Mouse (Mus musculus) cerebellum, adult 18-20 months (tissue): ENCODE data around the gene 2410002F23Rik.
A peak's percentile ranks its signal among the peaks of the same experiment; 100 is the strongest.
"Not testable (repeated sequence)": the region's sequence is repeated elsewhere in the genome, so short reads cannot be mapped to it uniquely, and the experiment has no call there.

Experiments
- DNase-seq, 2 experiments: peaks; one replicate each; pipeline ENCODE4 v3.0.0; 2021

Gene 2410002F23Rik

DNA sequence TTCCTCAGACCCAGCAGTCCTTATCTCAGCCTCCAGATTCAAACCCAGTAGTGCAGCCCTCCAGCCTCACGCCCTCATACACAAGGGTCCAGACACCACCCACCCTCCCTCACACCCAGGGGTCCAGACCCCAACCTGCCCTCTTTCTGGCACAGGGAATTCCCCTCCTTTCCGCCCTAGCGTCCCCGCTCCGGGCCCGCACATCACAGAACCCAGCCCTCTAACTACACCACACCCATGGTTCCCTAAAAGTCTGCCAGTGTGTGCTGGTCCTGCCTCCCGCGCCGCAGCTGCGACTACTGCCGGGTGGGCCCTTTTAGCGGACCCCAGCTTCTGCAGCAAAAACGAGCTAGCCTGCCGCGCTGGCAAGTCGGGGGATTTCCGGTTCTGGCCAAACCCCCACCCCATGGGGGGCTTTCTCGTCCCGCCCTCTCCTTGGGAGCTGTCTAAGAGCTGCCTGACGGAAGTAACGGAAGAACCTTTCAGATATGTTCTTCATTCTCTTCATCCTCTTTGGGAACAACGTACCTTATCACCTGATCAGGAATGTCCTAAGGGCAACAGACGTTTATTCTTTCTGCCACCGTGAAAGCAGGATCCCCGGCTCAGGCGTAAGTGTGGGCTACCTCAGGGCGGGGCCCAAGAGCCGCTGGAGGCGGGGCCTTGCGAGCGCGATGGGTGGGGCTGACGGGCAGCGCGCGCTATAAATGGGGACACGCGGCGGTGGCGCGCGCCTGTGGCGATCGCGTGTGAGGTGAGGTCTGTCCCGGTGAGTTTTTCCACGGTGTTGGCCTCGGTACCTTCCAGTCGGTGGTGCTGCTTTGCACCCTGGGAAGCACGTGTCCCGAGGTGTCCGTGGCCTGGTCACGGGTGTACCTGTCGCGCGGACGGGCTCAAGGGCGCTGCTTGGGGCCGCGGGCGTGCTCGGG lies at the start of gene 2410002F23Rik, which contains the start of gene 1700028J19Rik:
Gene 2410002F23Rik (plus strand): TSS at position 668 of the 929 bp plus-strand sequence.
Gene 1700028J19Rik (minus strand): TSS at position 641 of the 929 bp plus-strand sequence.
- DNase-seq: peak; percentile 87 to 95

DNA sequence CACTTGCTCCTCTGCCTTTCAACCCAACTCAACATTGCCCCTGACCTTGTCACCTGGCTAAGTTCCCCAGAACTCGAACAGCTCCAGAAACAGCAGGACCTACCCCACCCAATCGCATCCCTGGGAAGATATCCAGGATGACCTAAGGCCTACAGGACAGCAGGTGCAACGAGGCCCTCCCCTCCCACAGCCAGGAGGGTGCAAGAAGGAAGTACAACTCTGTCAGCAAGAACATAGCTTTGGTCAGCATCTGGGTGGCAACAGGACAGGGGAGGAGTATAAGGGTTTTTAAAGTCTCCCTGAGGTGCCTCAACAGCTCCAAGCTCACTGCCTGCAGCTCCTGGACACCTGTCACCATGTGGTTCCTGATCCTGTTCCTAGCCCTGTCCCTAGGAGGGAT lies 48.6 kb upstream of the 2410002F23Rik start, which contains the start of gene Klk1b3:
Gene Klk1b3 (plus strand): TSS at position 301 of the 400 bp plus-strand sequence.
- no peak for DNase-seq

DNA sequence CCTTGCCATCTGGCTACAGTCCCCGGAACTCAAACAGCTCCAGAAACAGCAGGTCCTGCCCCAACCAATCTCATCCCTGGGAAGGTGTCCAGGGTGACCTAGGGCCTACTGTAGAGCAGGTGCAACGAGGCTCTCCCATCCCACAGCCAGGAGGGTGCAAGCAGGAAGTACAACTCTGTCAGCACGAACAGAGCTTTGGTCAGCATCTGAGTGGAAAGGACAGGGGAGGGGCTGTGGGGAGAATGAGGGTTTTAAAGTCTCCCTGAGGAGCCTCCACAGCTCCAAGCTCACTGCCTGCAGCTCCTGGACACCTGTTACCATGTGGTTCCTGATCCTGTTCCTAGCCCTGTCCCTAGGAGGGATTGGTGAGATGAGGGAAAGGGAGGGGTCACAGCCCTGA lies 39.4 kb upstream of the 2410002F23Rik start, which contains the start of gene Klk1b4:
Gene Klk1b4 (plus strand): TSS at position 301 of the 400 bp plus-strand sequence.
- DNase-seq: not testable (repeated sequence)

DNA sequence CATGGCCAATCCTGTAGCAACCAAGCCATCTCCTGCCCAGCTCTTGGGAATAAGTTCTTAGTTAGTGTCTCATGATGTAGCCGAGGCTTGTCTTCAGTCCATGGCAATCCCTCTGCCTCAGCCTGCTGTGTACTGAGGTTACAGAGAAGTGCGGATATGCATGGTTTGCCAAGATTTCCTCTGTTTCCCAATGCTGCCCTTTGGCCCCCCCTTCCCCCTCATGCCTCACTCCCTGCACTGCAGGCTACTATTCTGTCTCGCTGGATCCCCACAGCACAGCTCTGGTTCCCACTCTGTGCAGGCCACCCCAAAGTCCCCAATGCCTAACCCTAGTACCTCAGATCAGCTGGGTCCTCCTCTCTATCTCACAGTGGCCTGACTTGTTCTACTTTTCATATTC lies 38.2 kb upstream of the 2410002F23Rik start:
- no peak for DNase-seq

DNA sequence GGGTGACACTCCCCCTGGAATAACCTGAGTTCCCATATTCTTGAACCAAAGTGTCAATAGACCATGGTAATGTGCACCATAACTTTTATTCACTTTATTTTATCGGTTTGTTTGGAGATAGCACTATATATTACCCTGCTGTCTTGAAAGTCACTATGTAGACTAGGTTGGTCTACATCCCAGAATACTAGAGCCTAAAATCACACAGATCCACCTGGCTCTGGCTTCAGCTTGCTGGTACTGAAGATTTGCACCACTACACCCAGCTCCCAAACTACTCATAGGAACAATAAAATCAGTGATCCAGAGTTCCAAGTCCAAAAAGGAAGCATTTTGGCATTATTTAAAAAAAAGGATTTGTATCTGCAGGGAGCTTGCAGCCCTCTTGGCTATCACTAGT lies 30.9 kb upstream of the 2410002F23Rik start, which contains the start of gene Klk1b5:
Gene Klk1b5 (plus strand): TSS at position 301 of the 400 bp plus-strand sequence.
- DNase-seq: no peak

DNA sequence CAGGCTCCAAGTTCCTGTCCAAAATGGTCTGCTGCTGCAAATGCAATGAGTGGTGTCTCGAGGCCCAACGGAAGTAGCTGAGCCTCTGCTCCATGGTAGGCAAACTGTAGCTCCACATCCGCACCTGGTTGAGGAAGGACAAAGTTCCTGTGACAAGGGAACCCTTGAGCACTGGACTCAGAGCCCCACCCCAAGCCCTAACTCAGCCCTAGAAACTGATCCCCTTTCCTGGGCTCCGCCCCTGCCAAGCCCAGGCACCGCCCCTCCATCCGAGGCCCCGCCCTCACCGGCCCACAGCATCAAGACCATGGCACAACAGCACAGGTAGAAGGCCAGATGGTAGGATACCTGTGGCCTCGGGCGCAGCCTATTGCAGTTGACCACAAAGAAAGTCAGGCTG lies 24.9 kb upstream of the 2410002F23Rik start:
- DNase-seq: not testable (repeated sequence)

DNA sequence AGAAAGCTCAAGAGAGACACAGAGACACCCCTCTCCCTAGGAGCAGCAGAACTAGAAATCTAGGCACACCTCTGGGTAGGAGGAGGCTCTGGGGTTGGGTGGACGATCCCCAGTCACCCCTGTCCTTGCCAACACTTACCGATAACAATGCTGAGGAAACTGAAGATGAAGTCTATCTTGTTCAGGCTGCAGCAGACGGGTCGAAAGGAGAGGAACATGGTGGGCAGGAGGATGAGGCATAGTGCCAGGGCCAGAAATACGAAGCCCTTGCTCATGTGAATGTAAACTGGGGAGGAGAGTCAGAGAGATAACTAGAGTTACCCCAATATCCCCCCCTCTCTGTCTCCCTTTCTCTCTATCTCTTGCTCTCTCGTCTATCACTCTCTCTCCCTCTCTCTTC lies 24.2 kb upstream of the 2410002F23Rik start:
- not testable (repeated sequence) for DNase-seq

DNA sequence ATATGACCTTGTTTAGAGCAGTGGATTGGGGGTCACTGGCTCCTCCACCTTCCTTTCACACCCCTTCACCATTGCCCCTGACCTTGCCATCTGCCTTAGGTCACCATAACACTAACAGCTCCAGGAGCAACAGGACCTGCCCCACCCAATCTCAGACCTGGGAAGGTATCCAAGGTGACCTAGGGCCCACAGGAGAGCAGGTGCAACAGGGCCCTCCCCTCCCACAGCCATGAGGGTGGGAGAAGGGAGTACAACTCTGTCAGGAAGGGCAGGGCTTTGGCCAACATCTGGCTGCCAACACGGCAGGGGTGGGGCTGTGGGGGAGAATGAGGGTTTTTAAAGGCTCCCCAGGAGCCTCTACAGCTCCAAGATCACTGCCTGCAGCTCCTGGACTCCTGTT lies 21.4 kb upstream of the 2410002F23Rik start, which contains the start of gene Klk1:
Gene Klk1 (plus strand): TSS at position 285 of the 400 bp plus-strand sequence.
- no peak for DNase-seq

DNA sequence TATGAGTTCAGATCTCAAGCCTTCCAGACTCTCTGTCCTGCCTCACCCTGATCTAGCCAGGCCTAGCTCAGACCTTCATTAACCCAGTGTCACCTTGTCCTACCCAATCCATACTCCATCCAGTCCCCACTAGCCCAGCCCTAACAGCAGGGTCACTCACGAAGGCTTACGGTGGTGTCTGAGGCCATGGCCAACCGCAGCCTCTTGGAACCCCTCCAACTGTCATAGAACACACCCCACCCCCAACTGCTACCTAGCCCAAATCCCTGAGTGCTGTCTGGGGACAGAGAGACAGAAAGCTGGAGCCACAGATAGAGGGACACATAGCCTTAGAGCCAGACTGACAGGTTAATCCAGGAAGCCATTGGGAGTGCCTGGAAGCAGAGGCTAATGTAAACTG lies 10.6 kb upstream of the 2410002F23Rik start, which contains the start of gene Gm36864:
Gene Gm36864 (plus strand): TSS at position 269 of the 400 bp plus-strand sequence.
- no peak for DNase-seq

DNA sequence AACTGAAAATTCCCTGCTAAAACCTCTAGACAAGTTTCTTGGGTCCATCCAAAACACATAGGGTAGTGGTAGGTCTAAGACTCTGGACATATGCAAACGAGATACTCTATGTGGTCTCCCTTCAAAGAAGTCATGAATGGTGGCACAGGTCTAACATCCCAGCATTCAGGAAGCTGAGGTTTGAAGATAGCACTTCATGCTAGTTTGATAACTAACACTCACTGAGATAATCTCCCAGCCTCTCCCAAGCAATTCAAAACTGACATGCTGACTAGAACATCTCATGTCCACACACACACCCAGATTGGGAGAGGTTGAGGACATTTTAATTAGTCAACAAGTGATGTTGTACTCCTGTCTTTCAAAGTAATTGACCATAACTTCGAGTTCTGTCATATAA lies 6.6 kb upstream of the 2410002F23Rik start:
- no peak for DNase-seq

DNA sequence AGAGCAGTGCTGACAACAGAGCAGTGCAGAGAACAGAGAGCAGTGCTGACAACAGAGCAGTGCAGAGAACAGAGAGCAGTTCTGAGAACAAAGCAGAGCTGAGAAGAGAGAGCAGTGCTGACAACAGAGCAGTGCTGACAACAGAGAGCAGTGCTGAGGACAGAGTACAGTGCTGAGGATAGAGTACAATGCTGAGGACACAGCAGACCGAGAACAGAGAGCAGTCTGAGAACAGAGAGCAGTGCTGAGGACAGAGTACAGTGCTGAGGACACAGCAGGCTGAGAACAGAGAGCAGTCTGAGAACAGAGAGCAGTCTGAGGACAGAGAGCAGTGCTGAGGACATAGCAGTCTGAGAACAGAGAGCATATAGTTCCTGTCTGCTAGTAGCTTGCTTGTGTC lies 5.8 kb upstream of the 2410002F23Rik start:
- no peak for DNase-seq

DNA sequence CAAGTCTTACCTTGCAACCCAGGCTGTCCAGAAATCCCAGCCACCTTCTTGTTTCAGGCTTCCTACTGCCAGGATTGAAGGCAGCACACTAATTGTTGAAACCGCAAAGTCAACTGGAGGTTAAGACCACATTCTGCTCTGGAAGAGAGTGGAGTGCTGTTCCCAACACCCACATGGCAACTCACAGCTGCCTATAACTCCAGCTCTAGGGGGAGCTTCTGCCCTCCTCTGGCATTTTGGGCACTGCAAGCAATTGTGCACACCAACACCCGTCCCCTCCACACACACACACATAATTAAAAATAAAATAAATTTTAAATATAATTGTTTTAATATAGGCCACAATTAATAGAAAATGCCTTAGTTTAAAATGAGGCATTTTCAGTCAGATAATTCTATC lies 5.4 kb upstream of the 2410002F23Rik start:
- DNase-seq: no peak

DNA sequence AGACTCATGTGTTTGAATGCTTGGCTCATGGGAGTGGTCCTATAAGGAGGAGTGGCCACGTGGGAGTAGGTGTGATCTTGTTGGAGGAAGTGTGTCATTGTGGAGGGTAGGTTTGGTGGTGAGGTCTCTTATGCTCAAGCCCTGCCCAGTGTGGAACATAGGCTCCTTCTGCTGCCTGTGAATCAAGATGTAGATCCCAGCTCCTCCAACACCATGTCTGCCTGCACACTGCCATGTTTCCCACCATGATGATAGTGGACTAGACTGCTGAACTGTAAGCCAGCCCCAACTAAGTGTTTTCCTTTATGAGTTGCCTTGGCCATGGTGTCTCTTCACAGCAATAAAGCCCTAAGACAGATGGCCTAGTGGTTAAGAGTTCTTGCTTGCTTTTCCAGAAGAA lies 2.4 kb upstream of the 2410002F23Rik start:
- no peak for DNase-seq

DNA sequence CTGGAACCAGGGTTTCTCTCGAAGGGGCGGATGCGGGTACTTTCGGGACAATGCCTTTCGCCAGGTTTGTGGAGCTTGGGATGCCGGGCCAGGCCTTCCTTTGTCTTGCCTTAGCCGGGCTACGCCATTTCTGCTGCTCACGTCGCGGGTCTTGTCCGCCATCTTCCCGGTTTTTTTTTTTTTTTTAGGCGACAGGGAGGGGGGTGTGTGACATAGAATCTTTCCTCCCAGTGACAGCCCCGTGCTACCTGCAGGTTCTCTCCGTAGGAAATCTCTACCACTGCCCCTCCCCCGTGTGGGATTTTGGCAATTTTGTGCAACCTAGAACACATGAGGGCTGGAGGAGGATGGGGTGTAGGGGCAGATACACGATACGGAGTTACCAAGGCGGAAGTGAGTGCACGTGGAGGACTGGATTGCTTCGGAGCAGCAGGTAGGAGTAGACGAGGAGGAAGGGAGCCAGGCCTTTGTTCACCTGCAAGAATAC lies 505 bp downstream of the 2410002F23Rik start:
- DNase-seq: peak in 1 of 2 experiments; percentile 48

DNA sequence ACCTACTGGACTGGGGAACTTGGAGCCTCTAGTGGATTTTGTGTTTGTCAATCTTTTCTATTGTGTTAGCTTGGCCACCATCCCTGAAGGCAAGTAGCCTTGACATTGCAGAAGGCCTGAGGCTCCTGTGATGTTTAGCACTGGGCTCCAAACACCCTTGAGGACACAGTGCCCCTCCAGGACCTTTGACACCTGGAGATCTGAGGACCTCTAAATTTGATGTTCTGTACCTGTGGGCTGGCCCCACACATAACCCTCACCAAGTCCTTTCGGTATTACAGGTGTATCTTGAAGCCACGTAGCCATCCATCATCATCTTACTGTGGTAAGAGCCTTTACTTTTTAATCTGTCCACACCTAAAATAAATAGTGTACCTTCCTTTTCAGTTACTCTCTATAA lies 1.4 kb downstream of the 2410002F23Rik start:
- no peak for DNase-seq

DNA sequence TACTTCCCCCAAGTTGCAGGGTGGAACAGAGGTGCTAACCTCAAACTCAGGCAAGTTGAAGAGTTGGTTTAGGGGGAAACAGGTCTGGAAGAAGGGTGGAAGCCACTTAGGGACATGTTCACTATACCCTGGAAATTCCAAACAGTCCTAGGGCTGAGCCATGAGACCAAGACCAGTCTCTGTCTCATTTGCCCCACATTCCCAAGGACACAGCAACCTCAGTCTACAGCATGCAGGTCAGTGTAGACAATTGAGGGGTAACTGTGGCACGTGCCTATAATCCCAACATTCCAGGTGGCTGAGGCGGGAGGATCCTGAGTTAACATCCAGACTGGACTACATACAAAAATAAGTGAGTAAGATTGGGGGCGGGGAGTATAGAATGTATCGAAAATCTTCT lies 2.7 kb downstream of the 2410002F23Rik start:
- no peak for DNase-seq

DNA sequence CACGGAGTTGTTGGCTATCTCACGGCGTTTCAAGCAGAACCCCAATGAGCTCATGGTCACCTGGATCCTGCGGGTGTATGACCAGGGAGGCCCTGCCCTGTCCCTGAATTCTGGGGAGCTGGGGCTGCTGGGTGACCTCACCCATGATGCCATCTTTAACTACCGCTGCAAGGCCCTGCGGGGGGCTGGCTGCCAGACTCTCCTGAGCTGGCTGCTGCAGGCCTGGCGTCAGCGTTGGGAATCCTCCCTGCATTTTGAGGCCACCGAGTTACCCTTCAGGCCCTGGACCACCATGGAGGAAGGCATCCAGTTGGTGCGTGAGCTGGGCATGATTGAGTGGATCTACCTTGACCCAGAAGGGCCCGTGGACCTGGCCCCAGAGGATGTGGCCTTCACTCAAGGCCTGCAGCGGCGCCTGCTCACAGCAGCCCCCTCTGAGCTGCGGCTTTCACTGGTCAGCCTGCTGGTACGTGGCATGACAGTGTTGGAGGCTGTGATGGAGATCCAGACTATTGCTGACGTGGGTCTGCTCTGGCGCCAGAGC lies 4.3 kb downstream of the 2410002F23Rik start:
- DNase-seq: not testable (repeated sequence)

DNA sequence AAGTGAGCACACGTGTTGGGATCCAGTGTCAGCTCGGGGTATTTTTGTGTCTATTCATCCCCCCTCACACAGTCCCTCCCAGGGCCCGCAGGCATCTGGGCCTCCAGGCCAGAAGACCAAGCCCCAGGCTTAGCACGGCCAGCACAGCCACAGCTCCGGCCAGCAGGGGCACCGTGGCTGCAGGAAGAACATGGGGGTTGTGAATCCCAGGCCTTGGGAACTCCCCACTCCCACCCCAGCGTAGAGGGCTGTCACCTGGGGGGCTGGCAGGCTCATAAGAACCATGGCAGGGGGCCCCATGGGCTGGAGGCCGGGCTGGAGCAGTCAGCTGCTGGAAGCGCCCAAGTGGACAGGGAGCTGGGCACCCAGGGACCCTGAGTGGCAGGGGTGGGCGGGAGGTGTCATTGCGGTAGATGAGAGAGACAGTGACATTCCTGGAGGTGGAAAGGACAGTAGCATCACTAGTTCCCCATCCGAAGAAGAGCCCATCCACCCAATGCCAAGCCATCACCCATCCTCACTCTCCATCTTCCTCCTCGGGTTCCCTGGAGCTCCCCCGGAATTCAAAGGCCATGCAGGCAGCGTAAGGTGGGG lies 6.6 kb downstream of the 2410002F23Rik start:
- DNase-seq: no peak

DNA sequence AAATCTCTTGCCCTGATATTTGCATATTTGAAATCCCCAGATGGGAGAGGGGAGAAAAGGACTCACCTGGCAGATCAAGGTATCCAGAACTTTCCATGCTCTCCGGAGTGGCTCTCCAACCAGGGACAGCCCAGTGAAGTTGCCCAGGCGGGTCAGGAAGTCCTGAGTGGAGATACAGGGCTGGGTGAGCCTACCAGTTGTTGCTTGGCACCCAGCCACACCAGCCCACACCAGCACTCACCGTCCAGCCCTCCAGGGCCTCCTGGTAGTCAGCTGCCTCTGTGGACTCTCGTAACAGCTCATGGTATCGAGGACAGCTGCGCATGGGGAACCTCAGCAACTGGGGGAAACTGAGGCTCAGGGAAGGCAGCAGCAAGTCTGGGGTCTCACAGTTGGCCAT lies 8.4 kb downstream of the 2410002F23Rik start:
- no peak for DNase-seq

DNA sequence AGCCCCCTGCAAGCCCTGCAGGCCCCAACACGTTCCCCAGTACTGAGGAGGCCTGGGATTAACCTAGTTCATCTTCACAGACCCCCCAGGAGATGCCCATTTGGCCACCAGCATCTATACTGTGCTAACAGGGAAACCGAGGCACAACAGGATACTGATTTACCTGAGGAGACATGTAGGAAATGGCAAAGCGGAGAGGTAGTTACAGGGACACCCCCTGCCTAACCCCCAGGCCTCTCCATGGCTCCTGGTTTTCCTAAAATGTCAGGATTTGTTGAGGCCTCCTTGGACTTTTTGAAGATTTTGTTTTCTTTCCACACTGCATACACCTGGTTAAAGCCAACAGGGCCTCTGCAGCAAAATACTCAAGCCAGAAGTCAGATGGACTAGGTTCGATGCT lies 10.8 kb downstream of the 2410002F23Rik start, which contains the start of gene Acp4:
Gene Acp4 (minus strand): TSS at position 101 of the 400 bp plus-strand sequence.
- DNase-seq: no peak

DNA sequence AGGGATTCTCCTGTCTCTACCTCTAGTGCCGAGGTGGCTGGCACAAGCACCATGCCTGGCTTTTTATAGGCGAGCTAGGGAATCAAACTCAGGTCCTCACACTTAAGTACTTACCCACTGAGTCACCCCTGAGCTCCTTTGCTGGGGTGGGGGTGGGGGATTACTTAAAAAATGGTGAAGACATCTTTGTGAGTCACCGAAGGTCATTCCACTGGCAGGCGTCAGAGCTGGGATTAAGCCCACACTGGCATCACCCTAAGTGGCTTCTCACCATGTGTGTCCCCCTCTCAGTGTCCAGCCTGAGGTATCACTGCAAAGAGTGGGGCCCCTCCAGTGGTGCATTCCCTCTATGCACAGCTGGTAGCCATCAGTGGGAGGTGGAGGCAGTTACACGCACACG lies 13.9 kb downstream of the 2410002F23Rik start:
- DNase-seq: no peak

DNA sequence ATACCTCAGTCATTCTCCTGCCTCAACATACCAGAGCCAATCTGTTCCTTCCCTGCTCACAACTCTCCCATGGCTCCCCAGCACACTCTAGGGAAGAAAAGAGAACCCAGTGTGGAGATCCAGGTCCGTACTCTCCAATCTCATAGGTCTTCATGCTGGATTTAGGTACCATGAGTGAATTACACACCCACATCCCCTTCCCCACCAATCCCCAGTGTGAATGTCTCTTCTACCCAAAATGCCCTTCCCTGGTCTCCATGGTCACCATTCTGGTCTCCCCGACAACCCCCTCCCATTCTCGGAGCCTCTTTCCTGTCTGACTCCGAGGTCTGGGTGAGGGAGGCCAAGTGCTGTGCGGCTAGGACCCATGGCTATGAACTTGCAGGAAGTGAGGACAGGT lies 14.6 kb downstream of the 2410002F23Rik start, which contains the start of gene Gm15517:
Gene Gm15517 (plus strand): TSS at position 301 of the 400 bp plus-strand sequence.
- no peak for DNase-seq
